Mouse (Mus musculus): Measurements from ENCODE around the gene Arnt2.

The Arnt2 gene

GRCm38 (mm10) chr7:84409896-84410521 lies at the start of gene Arnt2:
Gene Arnt2 (minus strand): TSS chr7:84410176.
- ATAC-seq (ENCODE audit: low TSS enrichment) = peak; percentile 77

- no peak for ATAC-seq (ENCODE audit: low TSS enrichment)
Measured at GRCm38 (mm10) chr7:84451681-84452080, 41.7 kb upstream of the Arnt2 start.

- ATAC-seq (ENCODE audit: low TSS enrichment) = peak; percentile 88
Measured at GRCm38 (mm10) chr7:84449066-84449465, 39.1 kb upstream of the Arnt2 start.

DNA sequence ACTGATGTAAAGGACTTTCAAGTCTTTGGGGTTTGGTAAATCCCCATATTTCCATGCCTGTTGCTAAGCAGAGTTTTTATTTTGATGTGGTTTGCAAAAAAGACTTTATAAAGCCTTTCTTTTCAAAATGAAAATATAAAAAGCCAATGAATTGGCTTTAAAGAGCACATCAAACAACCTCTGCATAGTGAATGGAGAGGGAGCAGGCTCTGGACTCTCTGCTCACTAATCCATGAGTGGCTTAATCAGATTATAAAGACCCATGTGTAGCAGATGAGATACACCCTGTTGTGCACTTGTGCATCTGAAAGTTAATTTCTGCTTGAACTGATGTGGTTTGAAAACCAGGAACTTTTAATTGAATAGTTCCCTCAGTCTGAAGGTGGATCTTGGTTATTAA lies 38.5 kb upstream of the Arnt2 start:
- ATAC-seq (ENCODE audit: low TSS enrichment) = no peak

DNA sequence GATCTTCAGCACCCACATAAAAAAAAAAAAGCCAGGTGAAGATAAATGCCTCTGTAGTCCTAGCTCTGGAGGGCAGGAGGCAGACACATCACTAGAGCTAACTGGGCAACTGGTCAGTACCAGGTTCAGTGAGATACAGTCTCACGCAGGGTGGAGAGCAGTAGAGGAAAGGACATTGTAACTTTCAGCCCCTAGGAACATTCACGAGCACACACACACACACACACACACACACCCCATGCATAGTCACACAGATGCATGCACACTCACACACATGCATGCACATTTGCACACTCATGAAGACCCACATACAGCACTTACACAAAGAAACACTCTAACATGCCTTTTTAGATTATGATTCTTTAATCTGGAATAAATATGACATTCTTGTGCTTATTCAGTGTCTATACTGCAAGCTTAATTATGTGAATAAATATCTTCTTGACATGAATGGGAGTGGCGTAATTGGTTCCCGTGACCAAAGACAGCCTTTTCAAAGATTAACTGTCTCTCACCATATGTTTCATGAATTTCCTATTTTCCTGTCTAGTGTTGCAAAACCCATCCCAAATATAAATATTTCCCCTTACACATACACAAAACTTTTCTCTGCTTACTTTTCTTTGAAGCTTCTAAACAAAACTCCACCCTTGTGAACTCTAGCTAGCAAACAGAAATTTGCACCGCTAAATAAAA lies 37.9 kb upstream of the Arnt2 start:
- no peak for ATAC-seq (ENCODE audit: low TSS enrichment)

GRCm38 (mm10) chr7:84447060-84447459 lies 37.1 kb upstream of the Arnt2 start:
- peak; percentile 66 for ATAC-seq (ENCODE audit: low TSS enrichment)

- ATAC-seq (ENCODE audit: low TSS enrichment) = no peak
Measured at GRCm38 (mm10) chr7:84442343-84442911, 32.5 kb upstream of the Arnt2 start.

DNA sequence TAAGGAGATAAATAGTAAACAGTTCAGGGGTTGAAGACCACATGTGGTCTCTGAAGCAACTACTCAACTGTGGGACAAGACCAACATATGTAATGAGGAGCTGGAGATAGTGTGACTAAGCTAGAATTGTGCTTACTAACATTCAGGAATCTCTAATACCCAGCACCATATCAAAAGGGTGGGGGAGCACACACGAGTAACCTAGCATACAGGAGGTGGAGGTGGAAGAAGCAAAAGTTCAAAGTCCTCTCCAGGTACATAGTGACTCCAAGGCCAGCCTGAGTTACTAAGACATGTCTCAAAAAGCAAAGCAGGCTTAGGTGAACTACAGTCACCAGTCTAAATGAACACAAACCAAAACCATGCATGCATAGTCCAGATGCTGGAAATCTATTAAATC lies 29.6 kb upstream of the Arnt2 start:
- ATAC-seq (ENCODE audit: low TSS enrichment) = no peak

- no peak for ATAC-seq (ENCODE audit: low TSS enrichment)
Measured at GRCm38 (mm10) chr7:84434901-84435300, 24.9 kb upstream of the Arnt2 start.

GRCm38 (mm10) chr7:84432151-84432550 lies 22.2 kb upstream of the Arnt2 start:
- peak; percentile 99 for ATAC-seq (ENCODE audit: low TSS enrichment)

DNA sequence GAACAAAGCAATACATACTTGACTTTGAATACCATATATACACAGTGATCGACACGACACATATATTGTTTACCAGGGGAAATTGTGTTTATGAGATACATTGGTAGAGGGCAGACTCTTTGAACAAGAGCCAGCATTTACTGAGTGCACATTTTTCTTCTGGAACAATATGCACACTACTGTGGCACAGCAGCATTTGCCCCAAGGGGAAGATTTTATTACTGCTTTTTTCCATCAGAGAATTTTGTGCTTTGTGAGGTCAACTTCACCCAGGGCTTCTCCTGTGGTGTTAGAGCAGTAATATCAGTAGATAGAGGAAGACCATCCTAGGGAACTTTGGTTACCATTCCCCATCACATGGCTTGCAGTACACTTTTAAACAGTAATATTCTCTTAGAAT lies 17.2 kb upstream of the Arnt2 start:
- no peak for ATAC-seq (ENCODE audit: low TSS enrichment)

DNA sequence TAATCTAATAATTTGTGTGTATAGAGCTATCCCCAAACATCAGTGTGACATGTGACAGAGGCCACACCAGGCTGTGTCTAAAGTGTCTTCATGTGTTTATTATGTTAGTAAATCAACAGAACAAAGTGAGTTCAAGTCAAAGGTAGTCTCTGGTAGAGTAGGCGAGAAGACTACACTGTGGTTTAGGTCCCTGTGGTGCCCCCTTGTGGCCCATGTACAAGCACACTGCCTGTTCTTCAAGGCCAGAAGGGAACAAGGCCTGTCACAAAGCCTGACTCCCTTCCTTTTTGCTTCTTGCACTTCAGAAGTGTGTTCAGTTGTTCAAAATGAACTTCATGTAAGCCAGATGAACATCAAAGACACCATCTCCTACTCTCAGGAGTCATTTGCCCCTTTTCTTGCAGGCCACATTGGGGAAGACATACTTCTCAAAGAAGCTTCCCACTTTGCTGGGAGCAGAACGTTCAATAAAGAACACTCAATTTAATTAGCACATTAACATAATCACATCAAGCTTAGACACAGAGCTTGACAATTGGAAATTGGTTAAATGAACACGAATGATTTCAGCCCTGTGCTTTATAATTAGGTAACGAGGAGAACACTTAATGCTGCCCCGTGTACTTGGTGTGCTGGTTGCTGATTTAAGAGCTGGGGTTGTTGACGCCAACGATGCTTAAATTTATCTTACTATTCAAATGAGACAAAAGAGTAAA lies 14.9 kb upstream of the Arnt2 start:
- ATAC-seq (ENCODE audit: low TSS enrichment) = peak; percentile 81; the same call in 1 of the 2 replicates

GRCm38 (mm10) chr7:84421753-84422152 lies 11.8 kb upstream of the Arnt2 start:
- ATAC-seq (ENCODE audit: low TSS enrichment) = no peak

- no peak for ATAC-seq (ENCODE audit: low TSS enrichment)
Measured at GRCm38 (mm10) chr7:84421291-84421665, 11.3 kb upstream of the Arnt2 start.

GRCm38 (mm10) chr7:84420581-84421290 lies 10.8 kb upstream of the Arnt2 start:
- ATAC-seq (ENCODE audit: low TSS enrichment) = 0 out of 2 replicates have a peak, but pooled peaks have one; percentile 50

GRCm38 (mm10) chr7:84417441-84417840 lies 7.5 kb upstream of the Arnt2 start:
- ATAC-seq (ENCODE audit: low TSS enrichment) = no peak

DNA sequence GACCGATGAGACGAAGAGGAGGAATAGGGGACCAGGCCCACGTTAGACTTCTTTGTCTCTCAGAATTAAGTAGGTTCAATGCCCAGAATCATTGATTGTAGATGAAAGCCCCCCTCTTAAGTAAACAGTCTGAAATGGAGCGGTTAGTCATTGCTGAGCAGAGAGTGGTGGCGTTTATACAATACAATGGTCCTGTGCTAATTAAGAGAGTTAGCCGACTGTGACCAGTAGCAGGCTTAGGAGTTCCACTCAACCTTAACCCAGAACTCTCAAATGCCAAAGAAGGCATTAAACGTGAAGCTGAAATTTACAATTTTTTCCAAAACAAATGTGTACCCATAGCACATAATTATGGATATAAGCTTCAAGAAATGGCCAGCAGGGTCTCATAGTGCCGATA lies 2.6 kb upstream of the Arnt2 start:
- ATAC-seq (ENCODE audit: low TSS enrichment) = no peak

DNA sequence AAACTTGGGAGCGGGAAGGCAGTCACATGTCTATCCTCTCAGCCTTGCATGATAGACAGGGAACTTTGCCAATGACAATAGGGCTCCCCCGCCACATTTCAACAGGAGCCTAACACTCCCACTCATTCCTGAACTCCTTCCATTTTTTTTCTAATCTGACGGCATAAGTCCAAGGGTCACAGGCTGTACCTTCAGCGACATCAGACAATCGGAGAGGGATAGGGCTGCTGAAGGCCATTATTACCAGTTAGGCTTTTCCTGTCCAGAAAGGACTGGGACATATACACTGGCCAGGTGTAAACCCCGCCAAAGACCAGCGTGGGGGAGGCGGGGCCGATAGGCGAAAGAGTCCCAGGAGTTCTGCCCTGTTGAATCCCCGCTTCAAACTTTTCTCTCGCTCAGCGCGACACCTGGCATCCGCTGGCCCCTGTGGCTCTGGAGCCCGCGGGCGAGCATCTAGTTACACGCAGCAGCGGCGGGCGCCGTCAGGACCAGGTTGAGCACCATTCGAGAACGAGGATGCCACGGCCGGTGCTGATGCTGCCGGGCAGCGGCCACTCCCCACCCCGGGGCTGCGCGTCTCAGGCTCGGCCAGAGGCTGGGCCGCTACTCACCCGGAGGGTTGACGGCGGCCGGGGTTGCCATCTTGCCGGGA lies 608 bp downstream of the Arnt2 start:
- peak; percentile 21 for ATAC-seq (ENCODE audit: low TSS enrichment)

GRCm38 (mm10) chr7:84408282-84408681 lies 1.7 kb downstream of the Arnt2 start:
- ATAC-seq (ENCODE audit: low TSS enrichment) = no peak

DNA sequence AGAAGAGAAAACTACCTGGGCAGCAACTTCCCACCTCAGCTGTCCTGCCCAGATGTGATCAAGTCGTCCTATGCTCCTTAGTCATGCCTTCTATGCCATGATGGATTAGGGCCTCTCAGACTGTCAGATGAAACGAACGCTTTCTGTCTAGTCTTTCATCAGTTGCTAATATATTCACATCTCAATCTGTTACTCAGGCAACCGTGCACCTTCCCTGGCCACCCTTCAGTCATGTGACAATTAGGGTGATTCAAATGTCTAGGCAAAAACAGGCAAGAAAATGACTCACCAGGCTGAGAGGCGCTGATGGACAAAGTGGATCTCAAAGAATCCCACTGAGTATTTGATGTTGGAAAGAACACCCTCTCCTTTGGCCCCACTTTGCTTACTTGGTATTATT lies 6.6 kb downstream of the Arnt2 start:
- ATAC-seq (ENCODE audit: low TSS enrichment) = no peak

- ATAC-seq (ENCODE audit: low TSS enrichment) = peak; percentile 60
Measured at GRCm38 (mm10) chr7:84401641-84402455, 8.1 kb downstream of the Arnt2 start.
